Mouse (Mus musculus) CH12.LX (cell line): Measurements from ENCODE around the gene Foxa2.

Experiments
- CHD2 ChIP-seq: IDR thresholded peaks from 2 replicates; pipeline ENCODE4 v1.6.1; 2011; ENCODE audit warnings: low read length, improper control_type of control experiment
- CTCF ChIP-seq, 2 experiments: IDR thresholded peaks in 1 of 2; conservative IDR thresholded peaks in 1 of 2; 2 replicates each; pipeline ENCODE4 v1.5.1; 2011 to 2012; ENCODE audit warnings: low read depth in 2 of 2, low read length in 2 of 2, improper control_type of control experiment in 1 of 2, inconsistent platforms in 1 of 2, mild to moderate bottlenecking in 1 of 2, moderate library complexity in 1 of 2
- EP300 ChIP-seq: IDR thresholded peaks from 2 replicates; pipeline ENCODE4 v1.6.1; 2011; ENCODE audit warnings: low read length, improper control_type of control experiment
- HCFC1 ChIP-seq: IDR thresholded peaks from 2 replicates; pipeline ENCODE4 v1.6.1; 2012; ENCODE audit warnings: low read depth, mild to moderate bottlenecking, inconsistent platforms, low read length, improper control_type of control experiment
- JUND ChIP-seq: conservative IDR thresholded peaks from 2 replicates; pipeline ENCODE4 v1.6.1; 2011; ENCODE audit warnings: low read depth, low read length, improper control_type of control experiment
- MAFK ChIP-seq: IDR thresholded peaks from 2 replicates; pipeline ENCODE4 v1.6.1; 2011; ENCODE audit warnings: low read length, improper control_type of control experiment; ENCODE audit not compliant: insufficient replicate concordance
- PAX5 ChIP-seq: IDR thresholded peaks from 2 replicates; pipeline ENCODE4 v1.6.1; 2012; ENCODE audit warnings: low read length, inconsistent platforms, mixed read lengths
- POLR2A ChIP-seq: IDR thresholded peaks from 2 replicates; pipeline ENCODE4 v1.6.1; 2011; ENCODE audit warnings: low read depth, mild to moderate bottlenecking, improper control_type of control experiment, low read length
- RCOR1 ChIP-seq: conservative IDR thresholded peaks from 2 replicates; pipeline ENCODE4 v1.6.1; 2012; ENCODE audit warnings: low read depth, mild to moderate bottlenecking, inconsistent platforms, low read length, improper control_type of control experiment
- SMC3 ChIP-seq: IDR thresholded peaks from 2 replicates; pipeline ENCODE4 v1.6.1; 2011; ENCODE audit warnings: low read depth, low read length, improper control_type of control experiment
- TCF12 ChIP-seq: IDR thresholded peaks from 2 replicates; pipeline ENCODE4 v1.6.1; 2014; ENCODE audit warnings: low read depth, mild to moderate bottlenecking, inconsistent platforms, low read length, improper control_type of control experiment

GRCm38 (mm10) chr2:148013382-148013781, 33.4 kb downstream of the Foxa2 start:
- TF ChIP-seq POLR2A (no peak), SMC3 (no peak), MAFK (no peak), RCOR1 (no peak), TCF12 (no peak), EP300 (no peak), HCFC1 (no peak), CTCF (conservative IDR thresholded peaks at IDR 0.05 in 1 of 2, IDR thresholded peaks at IDR 0.05 in 1 of 2; ENCODE audit: low read depth in 2 of 2, low read length in 2 of 2) (no peak), JUND (no peak), PAX5 (no peak), CHD2 (no peak)
